Mouse (Mus musculus): ENCODE measurements around the gene Rfx5. TPM values are rescaled to one million over a fixed set of nuclear protein-coding genes. Genes with fewer than 3 reads are reported as not detected.

Rfx5 gene
- 101 to 122 TPM (median 111 TPM) in 4 replicates for total RNA-seq (2023; ENCODE audit: inconsistent age)

DNA sequence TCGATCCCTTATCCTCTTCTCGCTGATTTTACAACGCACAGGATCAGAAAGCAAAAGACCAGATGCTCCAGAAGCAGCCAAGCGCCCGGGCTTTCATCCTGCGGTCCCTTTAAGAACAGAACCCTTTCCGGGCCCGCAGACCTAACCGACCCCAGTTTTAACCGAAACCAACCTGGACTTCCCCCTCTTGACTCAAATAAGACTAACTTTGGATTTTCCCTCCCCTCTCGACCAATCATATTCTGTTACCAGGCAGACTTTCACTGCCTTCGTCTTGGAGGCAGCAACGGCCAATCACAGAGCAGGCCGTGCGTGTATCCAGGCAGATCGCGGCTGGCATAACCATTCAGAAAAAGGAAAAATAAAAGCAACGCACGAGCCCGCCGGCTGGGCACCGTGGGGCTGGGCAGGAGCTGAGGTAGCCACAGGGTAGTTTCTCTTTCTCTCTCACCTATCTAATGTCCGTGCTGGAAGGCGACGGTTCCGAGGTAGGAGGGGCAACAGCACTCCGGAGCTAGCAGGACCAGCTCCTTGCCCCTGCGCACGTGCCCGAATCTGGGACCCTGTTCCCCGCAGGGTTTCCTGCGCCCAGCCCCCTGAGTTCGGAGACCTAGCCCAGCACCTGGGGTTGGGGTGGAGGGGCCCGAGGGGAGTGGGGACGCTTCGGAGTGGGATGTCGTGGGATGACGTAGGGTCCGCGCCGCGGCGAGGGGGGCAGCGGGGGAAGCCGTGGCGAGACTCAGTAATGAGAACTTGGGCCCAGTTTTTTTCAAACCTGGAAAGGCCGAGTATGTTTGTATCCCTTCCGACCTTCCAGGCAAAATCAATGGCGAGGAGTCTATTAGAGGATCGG is at the start of gene Rfx5:
Gene Rfx5 (plus strand): TSS at position 312 of the 853 bp plus-strand sequence.

GRCm38 (mm10) chr3:94932809-94933564 is 20.9 kb upstream of the Rfx5 start, which contains the start of gene Selenbp1:
Gene Selenbp1, plus strand, starts transcription at chr3:94933056.

DNA sequence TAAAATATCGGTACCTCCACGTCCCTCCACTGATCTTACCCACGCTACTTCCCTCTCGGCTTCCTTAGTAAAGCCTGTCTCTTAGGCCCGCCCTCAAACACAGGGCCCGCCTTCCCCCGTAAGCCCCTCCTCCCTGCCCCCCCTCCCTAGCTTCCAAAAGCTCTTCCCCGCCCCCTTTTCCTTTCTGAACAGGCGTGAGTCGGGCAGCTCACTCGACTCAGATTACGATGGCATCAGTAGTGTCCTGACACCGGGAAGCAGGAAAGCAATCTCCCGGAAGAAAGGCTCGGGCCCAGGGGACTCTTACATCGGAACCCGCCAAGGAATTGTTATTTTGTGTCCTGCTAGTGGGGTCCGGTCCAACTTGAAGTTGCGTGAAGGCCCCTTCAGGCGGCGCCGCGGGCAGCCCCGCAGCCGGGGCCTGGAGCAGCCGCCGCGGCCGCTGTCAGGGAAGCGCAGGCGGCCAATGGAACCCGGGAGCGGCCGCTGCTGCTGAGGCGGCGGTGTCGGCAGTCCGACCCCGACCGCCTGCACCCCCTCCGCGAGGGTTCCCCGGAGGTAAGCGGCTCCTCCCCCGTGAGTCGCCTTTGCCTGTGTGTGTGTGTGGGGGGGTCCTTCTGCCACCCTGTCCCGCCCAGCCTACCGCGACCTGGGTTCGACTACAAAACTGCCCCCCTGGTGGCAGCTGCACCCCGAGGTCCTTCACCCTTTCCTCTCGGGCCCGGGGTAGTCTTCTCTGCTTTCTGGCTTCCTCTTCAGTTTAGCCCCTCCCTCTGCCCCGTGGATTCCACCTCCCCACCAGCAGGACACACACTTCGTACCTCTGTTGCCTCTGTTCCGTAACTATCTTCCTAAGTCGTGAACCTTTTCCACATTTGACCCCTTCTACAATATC is 20.9 kb downstream of the Rfx5 start, which contains the start of gene Pi4kb:
Gene Pi4kb (plus strand): TSS at position 204 of the 895 bp plus-strand sequence.

Other genes starting within 250 kb of the Rfx5 start
- gene Cgn, start 167.6 kb upstream of the Rfx5 start, total RNA-seq (2023; ENCODE audit: inconsistent age) = 5.8 to 7.8 TPM (median 6.8 TPM) in 4 replicates
- gene Pogz, start 116.5 kb upstream of the Rfx5 start, total RNA-seq (2023; ENCODE audit: inconsistent age) = 77.8 to 98.2 TPM (median 88.0 TPM) in 4 replicates
- gene Psmb4, start 67.1 kb upstream of the Rfx5 start, total RNA-seq (2023; ENCODE audit: inconsistent age) = 225 to 251 TPM (median 243 TPM) in 4 replicates
- gene Selenbp1, start 21.0 kb upstream of the Rfx5 start, total RNA-seq (2023; ENCODE audit: inconsistent age) = 1.5 to 4.9 TPM (median 2.5 TPM) in 4 replicates
- 88.4 to 94.7 TPM (median 90.4 TPM) in 4 replicates for gene Pi4kb, start 20.7 kb downstream of the Rfx5 start, total RNA-seq (2023; ENCODE audit: inconsistent age)
- 44.0 to 63.8 TPM (median 53.7 TPM) in 4 replicates for gene Zfp687, start 61.4 kb downstream of the Rfx5 start, total RNA-seq (2023; ENCODE audit: inconsistent age)
- gene Psmd4, start 88.5 kb downstream of the Rfx5 start, total RNA-seq (2023; ENCODE audit: inconsistent age) = 124 to 144 TPM (median 133 TPM) in 4 replicates
- gene Pip5k1a, start 152.9 kb downstream of the Rfx5 start, total RNA-seq (2023; ENCODE audit: inconsistent age) = 33.7 to 38.4 TPM (median 36.5 TPM) in 4 replicates
- gene Vps72, start 156.9 kb downstream of the Rfx5 start, total RNA-seq (2023; ENCODE audit: inconsistent age) = 53.3 to 68.2 TPM (median 62.1 TPM) in 4 replicates
- 1.5 to 4.0 TPM (median 2.2 TPM) in 4 replicates for gene Tmod4, start 170.4 kb downstream of the Rfx5 start, total RNA-seq (2023; ENCODE audit: inconsistent age)
- 57.3 to 78.5 TPM (median 59.9 TPM) in 4 replicates for gene Scnm1, start 179.9 kb downstream of the Rfx5 start, total RNA-seq (2023; ENCODE audit: inconsistent age)
- gene Lysmd1, start 180.0 kb downstream of the Rfx5 start, total RNA-seq (2023; ENCODE audit: inconsistent age) = 5.3 to 7.8 TPM (median 6.3 TPM) in 4 replicates
- 24.3 to 35.2 TPM (median 28.0 TPM) in 4 replicates for gene Tnfaip8l2, start 188.3 kb downstream of the Rfx5 start, total RNA-seq (2023; ENCODE audit: inconsistent age)
- gene Sema6c, start 206.4 kb downstream of the Rfx5 start, total RNA-seq (2023; ENCODE audit: inconsistent age) = 0.18 to 1.1 TPM (median 0.54 TPM) in 3 of 4 replicates, not detected in the other